Mouse (Mus musculus) bone marrow, adult 2 months (tissue): ENCODE data around the gene Ska2. TPM values are rescaled to one million over a fixed set of nuclear protein-coding genes. Genes with fewer than 3 reads are reported as not detected.

Experiments
- H3K27ac ChIP-seq: fragments of 200-500 bp; 2 replicates; pipeline ENCODE4 v1.5.1; 2012; ENCODE audit warnings: low read depth, mild to moderate bottlenecking, control low read depth, inconsistent platforms, low read length; ENCODE audit not compliant: control insufficient read depth, poor library complexity, insufficient read depth
- H3K4me1 ChIP-seq: fragments of 200-500 bp; 2 replicates; pipeline ENCODE4 v1.6.1; 2011; ENCODE audit warnings: low read length; ENCODE audit not compliant: control insufficient read depth, insufficient read depth
- H3K4me3 ChIP-seq: fragments of 200-500 bp; replicated peaks from 2 replicates; pipeline ENCODE3; 2011; ENCODE audit warnings: mild to moderate bottlenecking, low read depth, low read length, control low read depth; ENCODE audit not compliant: control insufficient read depth
- CTCF ChIP-seq: fragments of 200-500 bp; IDR thresholded peaks from 2 replicates; pipeline ENCODE4 v1.5.1; 2011; ENCODE audit warnings: low read length, control low read depth; ENCODE audit not compliant: control insufficient read depth, insufficient read depth
- POLR2A ChIP-seq: fragments of 200-500 bp; IDR thresholded peaks from 2 replicates; pipeline ENCODE4 v1.6.1; 2011; ENCODE audit warnings: low read depth, mild to moderate bottlenecking, control low read depth, low read length, borderline replicate concordance; ENCODE audit not compliant: control insufficient read depth
- WGBS: fragments of 180-500 bp; shearing (Covaris S2); methylation state at CpG from one replicate; pipeline ENCODE4 v1.1.7; 2018; 5-methylcytosine and 5-hydroxymethylcytosine counted together
- polyA plus RNA-seq: library from polyadenylated mRNA; stranded (reverse); fragments of >200 nt; gene quantifications from 2 replicates; pipeline ENCODE4 v1.2.4, GENCODE M21; 2011; ENCODE audit warnings: low replicate concordance; ENCODE audit not compliant: missing spikeins, insufficient read depth, insufficient read length

Ska2 gene
- polyA plus RNA-seq, 1 experiment, result 47.0 TPM

DNA sequence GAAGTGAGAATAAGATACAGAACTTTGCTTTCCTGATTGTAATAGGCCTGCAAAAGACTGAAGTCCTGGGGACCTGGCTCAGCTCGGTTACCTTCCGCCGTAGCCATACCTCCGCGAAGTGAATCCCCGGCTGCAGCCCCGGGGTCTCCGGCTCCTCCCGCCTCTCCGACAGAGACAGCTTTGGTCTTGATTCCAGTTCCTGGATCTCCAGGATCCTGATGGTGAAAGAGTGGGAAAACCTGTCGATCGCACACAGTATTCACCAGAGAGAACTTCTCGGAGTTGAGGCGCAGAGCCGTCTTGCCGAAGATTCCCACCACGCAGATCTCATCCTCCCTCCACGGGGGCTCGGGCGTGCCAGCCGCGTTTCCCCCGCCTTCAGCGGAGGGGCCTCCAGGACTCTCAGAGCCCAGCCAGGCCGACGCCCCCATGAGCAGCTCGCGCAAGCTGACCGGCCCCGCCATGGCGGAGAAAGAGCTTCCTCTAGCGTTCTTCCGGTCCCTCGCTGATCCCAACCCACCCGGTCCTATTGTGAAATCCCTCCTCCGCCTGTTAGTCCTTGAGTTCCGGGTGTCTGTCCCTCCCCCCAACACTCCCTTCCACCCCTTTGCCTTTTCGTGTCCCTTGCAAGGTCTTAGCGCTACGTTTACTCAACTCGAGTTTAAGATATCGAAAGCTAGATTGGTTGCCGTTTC is 22.6 kb upstream of the Ska2 start, which contains the start of gene Smg8:
Gene Smg8 (minus strand): TSS at position 485 of the 695 bp plus-strand sequence.
- peak within 1 kb of the TSS; percentile 35 for H3K27ac ChIP-seq
- TF ChIP-seq POLR2A (peak; percentile 71; the same call in 1 of the 2 replicates), CTCF (no peak)
- H3K4me1 ChIP-seq, result peaks cover 5% of the 10 kb centered on the region; the same call in 1 of the 2 replicates
- under 1% methylated on average over 43 of the region's 43 CpGs for WGBS
- H3K4me3 ChIP-seq, result peak within 1 kb of the TSS; percentile 95

- TF ChIP-seq CTCF, result no peak
- TF ChIP-seq POLR2A, result no peak
- H3K27ac ChIP-seq, result no peak overlapping the region
- 26% methylated on average over 2 of the region's 2 CpGs for WGBS
- H3K4me3 ChIP-seq, result no peak overlapping the region
- H3K4me1 ChIP-seq, result peaks cover 5% of the 10 kb centered on the region; the same call in 1 of the 2 replicates
These were observed 21.9 kb upstream of the Ska2 start for GRCm38 (mm10) chr11:87087142-87087541.

- H3K4me3 ChIP-seq, result peak within 1 kb of the TSS; percentile 90
- TF ChIP-seq POLR2A (no peak), CTCF (no peak)
- under 1% methylated on average over 14 of the region's 14 CpGs for WGBS
- no peaks in the 10 kb centered on the region for H3K4me1 ChIP-seq
- H3K27ac ChIP-seq, result peak within 1 kb of the TSS; percentile 74
These were observed 652 bp upstream of the Ska2 start, which contains the start of gene Prr11 for GRCm38 (mm10) chr11:87108409-87108754. Prr11 (minus strand) TSS chr11:87108708.

- peak overlapping the region; percentile 74 for H3K27ac ChIP-seq
- TF ChIP-seq POLR2A, result peak; percentile 61; the same call in 1 of the 2 replicates
- no peak for TF ChIP-seq CTCF
- under 1% methylated on average over 42 of the region's 42 CpGs for WGBS
- no peaks in the 10 kb centered on the region for H3K4me1 ChIP-seq
- peak overlapping the region; percentile 90 for H3K4me3 ChIP-seq
These were observed 611 bp downstream of the Ska2 start for GRCm38 (mm10) chr11:87109519-87110171.

GRCm38 (mm10) chr11:87110172-87110909 is 1.3 kb downstream of the Ska2 start:
- H3K4me1 ChIP-seq, result no peaks in the 10 kb centered on the region
- no peak overlapping the region for H3K27ac ChIP-seq
- no peak for TF ChIP-seq CTCF
- TF ChIP-seq POLR2A, result no peak
- WGBS, result 11% methylated on average over 9 of the region's 9 CpGs
- peak overlapping the region; percentile 90 for H3K4me3 ChIP-seq

DNA sequence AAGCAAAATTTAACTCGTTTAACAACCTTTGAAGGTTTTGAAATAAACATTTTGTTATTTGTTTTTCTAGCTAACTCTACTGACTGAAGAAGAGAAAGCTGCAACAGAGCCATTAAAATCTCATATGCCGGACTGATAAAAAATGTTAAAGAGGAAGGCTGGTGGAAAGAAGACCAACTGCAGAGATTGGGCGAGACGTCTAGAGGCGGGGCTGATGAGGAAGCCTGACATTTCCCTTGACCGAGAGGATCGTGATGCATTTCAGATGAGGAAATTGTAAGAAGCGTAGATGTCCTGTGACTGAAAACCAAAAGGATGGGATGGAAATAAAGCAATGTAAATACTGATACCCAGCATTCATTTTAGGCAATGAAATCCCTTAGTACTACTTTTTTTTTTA is 12.8 kb downstream of the Ska2 start:
- WGBS, result 73% methylated on average over 8 of the region's 8 CpGs
- H3K27ac ChIP-seq, result no peak overlapping the region
- no peaks in the 10 kb centered on the region; the same call in 1 of the 2 replicates for H3K4me1 ChIP-seq
- H3K4me3 ChIP-seq, result no peak overlapping the region
- TF ChIP-seq POLR2A (no peak), CTCF (no peak)

DNA sequence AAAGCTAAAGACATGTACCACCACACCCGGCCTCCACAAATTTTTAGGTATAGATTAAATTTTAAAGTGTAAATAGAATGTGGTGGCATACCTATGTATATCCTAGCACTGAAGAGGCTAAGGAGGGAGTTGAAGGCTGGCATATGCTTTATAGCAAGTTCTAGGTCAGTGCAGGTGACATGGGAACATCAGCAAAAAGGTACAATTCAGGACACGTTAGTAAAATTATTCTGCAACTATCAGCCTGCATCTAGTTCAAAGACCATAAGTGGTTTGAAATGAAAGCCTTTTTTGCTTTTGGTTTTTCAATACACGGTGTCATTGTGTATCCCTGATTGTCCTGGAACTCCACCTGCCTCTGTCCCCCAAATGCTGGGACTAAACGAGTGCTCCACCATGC is 16.5 kb downstream of the Ska2 start:
- no peak for TF ChIP-seq POLR2A
- no peak for TF ChIP-seq CTCF
- WGBS, result 76% methylated on average over 4 of the region's 4 CpGs
- Histone ChIP-seq H3K4me1 (no peaks in the 10 kb centered on the region), H3K4me3 (no peak overlapping the region), H3K27ac (no peak overlapping the region)
